Mouse (Mus musculus): ENCODE results near the gene Gm1604a. TPM values are rescaled to one million over a fixed set of nuclear protein-coding genes. Genes with fewer than 3 reads are reported as not detected.
"Not testable (repeated sequence)": the region's sequence is repeated elsewhere in the genome, so short reads cannot be mapped to it uniquely, and the experiment has no call there.

Gene Gm1604a
- total and polyA plus RNA-seq, 3 experiments: not detected

DNA sequence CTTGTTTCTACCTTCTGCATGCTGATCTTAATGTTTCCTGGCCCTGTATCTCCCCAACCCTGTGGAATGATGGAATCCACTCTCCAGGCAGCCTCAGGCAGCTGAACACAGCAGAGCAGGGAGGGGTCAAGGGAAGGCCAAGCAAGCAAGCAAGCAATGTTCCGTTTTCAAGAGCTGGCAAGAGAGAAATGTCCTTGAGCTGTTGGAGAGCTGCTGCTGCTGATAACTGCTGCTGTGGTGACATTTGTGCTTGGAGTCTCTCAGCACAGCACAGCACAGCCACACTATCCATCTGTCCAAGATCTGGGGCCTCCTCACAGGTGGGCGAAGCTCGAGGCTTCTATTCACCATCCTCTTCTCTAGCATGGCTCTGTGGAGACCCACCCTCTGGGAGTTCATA is 22.0 kb upstream of the Gm1604a start:
- H3K9ac ChIP-seq (ENCODE audit: low read depth, low read length); DNase-seq; H3K27me3 ChIP-seq (ENCODE audit: control insufficient read depth, insufficient read depth, low read length); intact Hi-C loops (cut with DNase I); H3K36me3 ChIP-seq (ENCODE audit: control insufficient read depth, insufficient read depth, low read length); H3K79me2 ChIP-seq (replicated peaks; ENCODE audit: control insufficient read depth, insufficient read depth, low read length); H3K27ac ChIP-seq; H3K4me1 ChIP-seq (ENCODE audit: control insufficient read depth, insufficient read depth, low read length); H3K4me3 ChIP-seq: not testable (repeated sequence)
- WGBS: no CpG with 5 or more reads among the region's 3 CpGs

DNA sequence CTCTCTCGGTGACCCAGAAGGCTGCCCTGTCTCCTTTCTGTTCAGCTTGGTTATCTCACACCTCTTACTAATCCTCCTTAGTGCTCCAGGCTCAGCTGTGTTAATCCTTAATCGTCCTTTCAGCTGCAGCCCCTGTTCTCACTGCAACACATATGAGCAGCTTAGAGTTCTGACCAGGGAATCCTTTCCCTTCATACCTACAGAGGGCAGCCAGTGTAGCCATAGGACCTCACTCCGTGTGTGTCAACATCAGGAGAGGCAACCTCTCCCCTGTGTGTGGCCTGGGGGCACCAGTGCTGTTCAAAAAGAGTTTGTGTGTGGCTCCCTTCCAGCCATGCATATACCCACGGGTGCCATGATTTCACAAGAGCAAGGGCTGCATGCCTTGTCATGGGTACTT is 19.7 kb upstream of the Gm1604a start:
- H3K27me3 ChIP-seq (ENCODE audit: control insufficient read depth, insufficient read depth, low read length); H3K9ac ChIP-seq (ENCODE audit: low read depth, low read length); H3K4me3 ChIP-seq; H3K4me1 ChIP-seq (ENCODE audit: control insufficient read depth, insufficient read depth, low read length); DNase-seq; H3K79me2 ChIP-seq (replicated peaks; ENCODE audit: control insufficient read depth, insufficient read depth, low read length); H3K27ac ChIP-seq; intact Hi-C loops (cut with DNase I); H3K36me3 ChIP-seq (ENCODE audit: control insufficient read depth, insufficient read depth, low read length): not testable (repeated sequence)
- 60% methylated on average over 4 of the region's 4 CpGs for WGBS

DNA sequence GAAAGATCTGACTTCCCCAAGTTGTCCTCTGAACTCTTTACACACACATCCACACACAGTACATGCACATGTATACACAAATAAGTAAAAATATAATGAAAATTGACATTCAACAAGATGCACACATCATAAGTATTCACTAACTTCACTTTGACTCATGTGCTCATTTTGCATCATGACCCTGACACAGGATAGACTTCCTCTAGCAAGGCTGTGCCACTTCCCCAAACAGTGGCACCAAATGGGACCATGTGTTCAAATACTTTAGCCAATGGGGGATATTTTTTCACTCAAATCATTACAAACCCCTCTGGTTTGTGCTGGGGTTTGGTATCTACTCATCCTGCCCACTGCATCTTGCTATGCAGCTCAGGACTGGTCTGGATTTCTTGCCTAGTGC is 16.5 kb upstream of the Gm1604a start:
- H3K9ac ChIP-seq (ENCODE audit: low read depth, low read length); H3K36me3 ChIP-seq (ENCODE audit: control insufficient read depth, insufficient read depth, low read length); H3K79me2 ChIP-seq (replicated peaks; ENCODE audit: control insufficient read depth, insufficient read depth, low read length); intact Hi-C loops (cut with DNase I); DNase-seq; H3K4me3 ChIP-seq; H3K4me1 ChIP-seq (ENCODE audit: control insufficient read depth, insufficient read depth, low read length); H3K27me3 ChIP-seq (ENCODE audit: control insufficient read depth, insufficient read depth, low read length); H3K27ac ChIP-seq: not testable (repeated sequence)

GRCm38 (mm10) chr17:7009440-7009839 is 15.9 kb upstream of the Gm1604a start:
- WGBS: no CpG with 5 or more reads among the region's 7 CpGs
- H3K36me3 ChIP-seq (ENCODE audit: control insufficient read depth, insufficient read depth, low read length); H3K4me1 ChIP-seq (ENCODE audit: control insufficient read depth, insufficient read depth, low read length); DNase-seq; H3K27me3 ChIP-seq (ENCODE audit: control insufficient read depth, insufficient read depth, low read length); H3K9ac ChIP-seq (ENCODE audit: low read depth, low read length); H3K4me3 ChIP-seq; H3K27ac ChIP-seq; intact Hi-C loops (cut with DNase I); H3K79me2 ChIP-seq (replicated peaks; ENCODE audit: control insufficient read depth, insufficient read depth, low read length): not testable (repeated sequence)

DNA sequence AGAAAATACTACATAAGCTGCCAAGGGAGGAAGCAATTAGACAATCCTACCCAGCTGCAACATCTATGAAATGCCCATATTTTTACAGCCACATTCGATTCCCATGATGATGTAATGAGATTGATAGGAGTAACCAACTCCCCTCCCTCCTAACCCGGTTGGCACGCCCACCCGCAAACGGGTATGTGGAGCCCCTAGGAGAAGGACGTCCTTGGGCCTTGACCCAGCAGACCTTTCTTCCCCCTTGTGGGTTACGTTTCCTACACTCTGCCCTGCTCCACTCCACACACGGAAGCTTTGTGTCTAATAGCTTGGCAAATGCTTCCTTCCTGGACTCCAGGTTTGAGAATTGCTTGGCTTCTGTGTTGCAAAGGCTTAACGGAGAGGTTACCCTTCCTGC is 15.5 kb upstream of the Gm1604a start:
- H3K4me3 ChIP-seq; DNase-seq; H3K36me3 ChIP-seq (ENCODE audit: control insufficient read depth, insufficient read depth, low read length); intact Hi-C loops (cut with DNase I); H3K27me3 ChIP-seq (ENCODE audit: control insufficient read depth, insufficient read depth, low read length); H3K79me2 ChIP-seq (replicated peaks; ENCODE audit: control insufficient read depth, insufficient read depth, low read length); H3K27ac ChIP-seq; H3K4me1 ChIP-seq (ENCODE audit: control insufficient read depth, insufficient read depth, low read length); H3K9ac ChIP-seq (ENCODE audit: low read depth, low read length): not testable (repeated sequence)
- WGBS: 50% methylated on average over 6 of the region's 9 CpGs

DNA sequence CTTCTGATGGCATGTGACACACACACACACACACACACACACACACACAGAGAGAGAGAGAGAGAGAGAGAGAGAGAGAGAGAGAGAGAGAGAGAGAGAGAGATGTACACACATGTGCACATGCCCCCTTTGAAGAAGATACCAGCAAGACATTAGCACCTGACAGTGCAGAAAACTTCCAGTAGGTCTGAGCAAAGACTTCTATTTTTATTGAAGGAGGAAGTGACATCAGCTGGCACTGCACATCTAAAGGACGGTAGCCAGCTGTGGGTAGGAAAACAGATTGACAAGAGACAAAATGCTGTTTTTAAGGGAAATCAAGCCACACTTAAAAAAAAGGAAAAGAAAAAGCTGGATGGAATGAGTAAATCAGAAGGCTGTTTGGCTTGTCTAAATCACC is 11.2 kb upstream of the Gm1604a start:
- no CpG with 5 or more reads among the region's 1 CpGs for WGBS
- H3K79me2 ChIP-seq (replicated peaks; ENCODE audit: control insufficient read depth, insufficient read depth, low read length); H3K27me3 ChIP-seq (ENCODE audit: control insufficient read depth, insufficient read depth, low read length); H3K36me3 ChIP-seq (ENCODE audit: control insufficient read depth, insufficient read depth, low read length); intact Hi-C loops (cut with DNase I); H3K9ac ChIP-seq (ENCODE audit: low read depth, low read length); H3K27ac ChIP-seq; H3K4me1 ChIP-seq (ENCODE audit: control insufficient read depth, insufficient read depth, low read length); H3K4me3 ChIP-seq; DNase-seq: not testable (repeated sequence)

- DNase-seq; H3K36me3 ChIP-seq (ENCODE audit: control insufficient read depth, insufficient read depth, low read length); H3K79me2 ChIP-seq (replicated peaks; ENCODE audit: control insufficient read depth, insufficient read depth, low read length); H3K27me3 ChIP-seq (ENCODE audit: control insufficient read depth, insufficient read depth, low read length); H3K4me3 ChIP-seq; H3K4me1 ChIP-seq (ENCODE audit: control insufficient read depth, insufficient read depth, low read length); H3K27ac ChIP-seq; H3K9ac ChIP-seq (ENCODE audit: low read depth, low read length); intact Hi-C loops (cut with DNase I): not testable (repeated sequence)
- 34% methylated on average over 3 of the region's 14 CpGs for WGBS
These were observed 487 bp downstream of the Gm1604a start for GRCm38 (mm10) chr17:7025764-7026346.

DNA sequence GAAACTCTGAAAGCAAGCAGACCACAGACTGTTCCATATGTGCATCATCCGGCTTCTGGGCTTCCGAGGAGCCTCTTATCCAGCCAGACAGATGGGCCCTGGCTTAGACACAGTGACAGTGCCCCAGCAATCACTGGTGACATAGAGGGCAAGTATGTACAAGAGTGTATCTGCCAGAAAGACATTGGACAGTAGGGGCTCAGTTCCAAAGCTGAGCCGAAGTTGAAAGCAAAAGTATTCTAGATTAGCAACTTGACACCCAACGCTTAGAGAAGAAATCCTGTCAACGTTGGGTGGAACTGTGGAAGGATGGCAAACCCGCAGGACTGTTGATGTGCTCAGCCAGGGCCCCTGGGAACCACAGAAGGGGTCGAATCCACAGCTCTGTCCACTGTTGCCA is 4.8 kb downstream of the Gm1604a start:
- H3K36me3 ChIP-seq (ENCODE audit: control insufficient read depth, insufficient read depth, low read length); H3K4me3 ChIP-seq; H3K79me2 ChIP-seq (replicated peaks; ENCODE audit: control insufficient read depth, insufficient read depth, low read length); H3K9ac ChIP-seq (ENCODE audit: low read depth, low read length); H3K4me1 ChIP-seq (ENCODE audit: control insufficient read depth, insufficient read depth, low read length); intact Hi-C loops (cut with DNase I); DNase-seq; H3K27ac ChIP-seq; H3K27me3 ChIP-seq (ENCODE audit: control insufficient read depth, insufficient read depth, low read length): not testable (repeated sequence)
- WGBS: 36% methylated on average over 5 of the region's 7 CpGs

DNA sequence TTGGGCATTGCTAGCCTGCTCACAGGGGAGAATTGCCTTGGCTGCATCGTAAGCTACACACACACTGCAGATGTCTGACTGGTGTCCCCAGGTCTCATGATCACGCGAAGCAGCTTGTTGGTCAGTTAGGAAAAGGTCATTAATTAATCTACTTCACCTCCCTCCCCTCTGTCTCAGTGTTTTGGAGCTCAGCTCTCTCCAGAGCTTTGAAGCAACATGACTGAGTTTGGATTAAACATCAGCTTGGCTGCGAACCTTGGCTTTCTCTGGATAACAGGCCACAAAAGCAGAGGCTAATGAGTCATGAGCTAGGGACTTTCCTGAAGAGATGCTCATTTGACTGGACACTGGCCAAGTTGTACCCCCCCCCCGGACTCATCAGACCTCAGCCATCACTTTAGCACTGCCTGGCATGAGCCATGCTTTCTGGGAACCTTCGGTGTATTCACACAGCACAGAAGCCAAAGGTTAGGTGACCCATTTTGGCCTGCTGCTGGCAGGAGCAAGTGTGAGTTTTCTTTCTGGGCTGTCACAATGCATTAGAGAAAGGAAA is 5.3 kb downstream of the Gm1604a start:
- 34% methylated on average over 3 of the region's 6 CpGs for WGBS
- intact Hi-C loops (cut with DNase I); H3K4me3 ChIP-seq: not testable (repeated sequence)

More for the DNA sequence above, 5.3 kb downstream of the Gm1604a start:
- H3K79me2 ChIP-seq (replicated peaks; ENCODE audit: control insufficient read depth, insufficient read depth, low read length); H3K27me3 ChIP-seq (ENCODE audit: control insufficient read depth, insufficient read depth, low read length); H3K9ac ChIP-seq (ENCODE audit: low read depth, low read length); H3K4me1 ChIP-seq (ENCODE audit: control insufficient read depth, insufficient read depth, low read length); H3K36me3 ChIP-seq (ENCODE audit: control insufficient read depth, insufficient read depth, low read length); DNase-seq; H3K27ac ChIP-seq: not testable (repeated sequence)

All from heart, adult 2 months (tissue).